Mouse (Mus musculus): ENCODE data around the gene Creb3l2. TPM values are rescaled to one million over a fixed set of nuclear protein-coding genes. Genes with fewer than 3 reads are reported as not detected.

The Creb3l2 gene
- total RNA-seq, 2 experiments from 2014 or later: 6.1 to 8.1 TPM

DNA sequence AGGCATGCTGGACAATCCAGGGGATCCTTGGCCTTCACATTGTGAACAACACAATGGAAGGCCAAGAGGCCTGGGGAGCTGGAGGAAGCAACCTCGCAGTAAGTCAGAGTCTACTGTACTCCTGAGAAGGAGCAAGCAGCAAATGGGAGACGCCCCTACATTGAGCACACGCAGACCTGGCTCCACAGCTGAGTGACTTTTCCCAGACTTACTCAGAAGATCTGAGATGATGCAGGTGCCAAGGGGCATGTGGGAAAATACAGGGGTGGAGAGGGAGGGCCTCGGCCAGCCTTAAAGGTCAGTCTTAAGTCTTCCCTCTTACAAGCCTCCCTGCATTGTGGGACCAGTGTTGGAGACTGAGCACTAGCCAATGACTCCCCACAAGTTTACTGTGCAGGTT lies 25.2 kb downstream of the Creb3l2 start:
- DNase-seq (ENCODE audit: low spot score in 2 of 2): no peak
- intact Hi-C loops (cut with DNase I): no loop called here

- DNase-seq (ENCODE audit: low spot score in 2 of 2): no peak
These were observed 26.4 kb downstream of the Creb3l2 start for GRCm38 (mm10) chr6:37415505-37415904.

GRCm38 (mm10) chr6:37415034-37415433 lies 26.9 kb downstream of the Creb3l2 start:
- no peak for DNase-seq (ENCODE audit: low spot score in 2 of 2)
- intact Hi-C loops (cut with DNase I): no loop called here

More at GRCm38 (mm10) chr6:37415505-37415904, 26.4 kb downstream of the Creb3l2 start:
- intact Hi-C loops (cut with DNase I): no loop called here

- DNase-seq (ENCODE audit: low spot score in 2 of 2): no peak
- intact Hi-C loops (cut with DNase I): no loop called here
These were observed 27.4 kb downstream of the Creb3l2 start for GRCm38 (mm10) chr6:37414576-37414975.

DNA sequence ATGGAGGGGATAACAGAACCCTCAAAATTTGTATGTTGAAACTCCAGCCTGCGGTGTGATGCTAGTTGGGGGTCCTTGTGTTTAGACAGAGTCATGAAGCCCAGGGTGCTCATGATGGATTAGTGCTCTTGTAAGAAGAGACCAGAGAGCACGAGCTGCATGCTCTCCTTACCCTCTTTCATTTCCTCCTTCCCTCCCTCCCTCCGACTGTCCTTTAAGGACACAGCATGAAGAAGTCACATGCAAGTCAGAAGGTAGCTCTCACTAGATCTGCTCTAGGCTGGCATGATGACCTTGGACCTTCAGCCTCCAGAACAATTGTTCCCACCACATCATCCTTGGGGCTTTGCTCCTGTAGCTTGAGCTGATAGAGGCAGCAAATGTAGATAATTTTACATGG lies 30.2 kb downstream of the Creb3l2 start:
- intact Hi-C loops (cut with DNase I): no loop called here
- DNase-seq (ENCODE audit: low spot score in 2 of 2): no peak

DNA sequence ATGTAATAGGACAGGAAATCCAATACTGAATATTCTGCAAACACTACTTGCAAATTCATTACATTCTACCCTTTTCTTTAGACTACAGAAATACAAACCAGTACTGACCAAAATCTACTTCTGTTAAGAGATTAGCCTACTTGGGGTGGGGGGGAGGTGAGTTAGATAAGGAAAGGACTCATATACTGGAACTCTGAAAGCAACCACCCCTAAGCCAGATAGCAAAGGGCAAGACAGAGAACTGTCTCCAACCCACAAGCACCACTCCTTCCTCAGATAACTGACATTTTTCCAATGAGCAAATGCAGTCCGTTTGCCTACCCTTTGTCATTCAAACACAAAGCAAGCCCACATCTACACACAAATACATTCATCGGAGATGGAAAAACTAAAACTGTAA lies 32.1 kb downstream of the Creb3l2 start:
- DNase-seq (ENCODE audit: low spot score in 2 of 2): no peak
- intact Hi-C loops (cut with DNase I): no loop called here

GRCm38 (mm10) chr6:37407876-37408275 lies 34.1 kb downstream of the Creb3l2 start:
- intact Hi-C loops (cut with DNase I): no loop called here
- no peak for DNase-seq (ENCODE audit: low spot score in 2 of 2)

DNA sequence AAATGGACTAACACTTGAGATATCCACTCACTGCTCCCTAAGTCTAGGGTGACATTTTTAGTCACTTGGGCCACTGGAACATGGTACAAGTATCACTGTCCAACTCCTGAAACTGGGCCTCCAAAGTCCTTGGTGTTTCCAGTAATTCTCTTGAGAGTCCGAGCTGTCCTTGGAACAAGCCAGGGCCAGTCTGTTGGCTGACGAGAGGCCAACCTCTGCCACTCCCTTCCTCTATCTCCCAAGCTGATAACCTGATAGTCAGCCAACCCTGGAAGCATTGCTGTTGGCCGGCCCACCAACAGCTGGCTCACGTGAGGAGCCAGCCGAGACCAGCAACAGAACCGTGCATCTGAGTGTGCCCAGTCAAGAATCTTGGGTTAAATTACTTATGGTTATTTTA lies 35.0 kb downstream of the Creb3l2 start:
- no peak for DNase-seq (ENCODE audit: low spot score in 2 of 2)
- intact Hi-C loops (cut with DNase I): no loop called here

DNA sequence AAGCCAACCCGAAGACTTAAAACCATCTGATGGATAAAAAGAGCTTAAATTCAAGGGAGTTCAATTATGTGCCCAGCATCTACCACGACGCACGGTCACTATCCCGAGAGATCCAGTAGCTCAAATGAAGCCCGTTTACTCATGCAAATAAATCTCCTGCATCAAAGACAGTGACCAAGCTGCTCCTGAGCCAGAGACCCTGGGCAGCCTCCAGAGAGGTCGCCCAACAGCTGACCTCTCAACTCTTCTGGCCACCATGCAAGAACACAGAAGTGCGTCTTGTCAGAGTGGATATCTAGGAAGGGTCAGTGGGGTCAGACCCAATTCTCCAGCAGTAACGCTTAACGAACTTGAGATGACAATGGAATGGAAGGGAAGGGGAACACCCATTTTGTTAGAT lies 35.9 kb downstream of the Creb3l2 start:
- intact Hi-C loops (cut with DNase I): no loop called here
- no peak for DNase-seq (ENCODE audit: low spot score in 2 of 2)

DNA sequence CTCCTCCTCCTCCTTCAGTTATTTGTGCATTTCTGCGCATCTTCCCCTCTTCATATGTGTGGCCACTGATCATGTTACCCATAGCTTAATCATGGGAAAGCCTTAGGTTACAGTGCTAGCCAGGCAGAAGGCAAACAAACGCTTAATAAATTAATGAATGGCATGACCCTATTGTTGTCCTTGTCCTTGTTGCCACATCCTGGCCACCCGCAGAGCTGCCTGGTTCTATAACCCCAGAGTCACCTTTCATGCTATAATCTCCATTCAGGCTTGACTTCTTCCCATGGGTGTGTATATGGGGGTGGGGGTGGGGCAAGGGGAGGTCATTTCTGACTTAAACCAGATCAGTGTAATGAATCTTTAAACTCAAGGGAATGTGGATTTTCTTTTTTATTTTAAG lies 37.6 kb downstream of the Creb3l2 start:
- intact Hi-C loops (cut with DNase I): no loop called here
- no peak for DNase-seq (ENCODE audit: low spot score in 2 of 2)

GRCm38 (mm10) chr6:37401928-37402327 lies 40.0 kb downstream of the Creb3l2 start:
- intact Hi-C loops (cut with DNase I): no loop called here
- DNase-seq (ENCODE audit: low spot score in 2 of 2): no peak

GRCm38 (mm10) chr6:37400866-37401525 lies 41.0 kb downstream of the Creb3l2 start:
- DNase-seq (ENCODE audit: low spot score in 2 of 2): no peak
- intact Hi-C loops (cut with DNase I): no loop called here

- intact Hi-C loops (cut with DNase I): no loop called here
- no peak for DNase-seq (ENCODE audit: low spot score in 2 of 2)
These were observed 41.8 kb downstream of the Creb3l2 start for GRCm38 (mm10) chr6:37400167-37400566.

- intact Hi-C loops (cut with DNase I): no loop called here
- peak; percentile 15 to 16 for DNase-seq (ENCODE audit: low spot score in 2 of 2)
These were observed 43.0 kb downstream of the Creb3l2 start for GRCm38 (mm10) chr6:37398943-37399342.

DNA sequence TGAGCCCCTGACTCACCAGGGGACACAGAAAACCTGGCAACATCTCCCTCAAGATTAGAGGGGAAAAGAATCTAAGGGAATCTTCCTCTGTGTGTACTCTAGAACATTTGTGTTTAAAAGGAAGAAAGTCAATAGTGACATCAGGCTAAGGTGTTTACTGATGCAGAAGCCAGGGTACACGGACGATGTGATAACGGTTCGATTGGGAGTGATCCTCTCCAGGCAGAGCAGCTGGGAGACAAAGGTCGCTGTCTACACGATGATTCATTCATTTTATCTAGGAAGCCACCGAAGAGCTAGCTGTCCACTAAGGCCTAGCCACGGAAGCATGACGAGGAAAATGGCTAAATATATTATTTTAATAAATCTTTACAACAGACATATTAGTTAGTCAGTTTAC lies 44.0 kb downstream of the Creb3l2 start:
- DNase-seq (ENCODE audit: low spot score in 2 of 2): no peak
- intact Hi-C loops (cut with DNase I): no loop called here

DNA sequence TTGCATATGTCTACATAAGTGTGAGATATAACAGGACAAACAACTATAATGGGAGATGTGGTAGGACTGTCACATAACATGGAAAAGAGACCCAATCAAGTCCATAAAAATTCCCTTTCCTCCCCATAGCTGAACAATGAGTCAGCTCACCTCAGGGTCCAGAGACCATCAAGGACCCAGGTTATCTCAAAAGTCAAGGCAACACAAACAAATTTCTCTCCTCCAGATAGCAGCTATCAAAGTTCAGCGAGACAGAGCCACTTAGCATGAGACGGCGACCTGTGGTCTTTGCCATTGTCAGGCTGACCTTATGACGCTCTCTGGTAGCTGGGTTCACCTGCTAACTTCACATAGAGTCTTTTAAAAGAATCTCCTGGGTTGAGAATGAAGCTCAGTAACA lies 44.7 kb downstream of the Creb3l2 start:
- intact Hi-C loops (cut with DNase I): no loop called here
- no peak for DNase-seq (ENCODE audit: low spot score in 2 of 2)

GRCm38 (mm10) chr6:37396127-37396526 lies 45.8 kb downstream of the Creb3l2 start:
- intact Hi-C loops (cut with DNase I): no loop called here

GRCm38 (mm10) chr6:37393263-37393662 lies 48.7 kb downstream of the Creb3l2 start:
- DNase-seq (ENCODE audit: low spot score in 2 of 2): no peak
- intact Hi-C loops (cut with DNase I): loop anchor here (5.0 kb wide), 1 partner anchor 39 kb away; no protein-coding TSS in a partner anchor

More at GRCm38 (mm10) chr6:37396127-37396526, 45.8 kb downstream of the Creb3l2 start:
- DNase-seq (ENCODE audit: low spot score in 2 of 2): no peak

- intact Hi-C loops (cut with DNase I): loop anchor here (5.0 kb wide), 1 partner anchor 40 kb away; no protein-coding TSS in a partner anchor
- DNase-seq (ENCODE audit: low spot score in 2 of 2): no peak
These were observed 49.7 kb downstream of the Creb3l2 start for GRCm38 (mm10) chr6:37392262-37392661.

DNA sequence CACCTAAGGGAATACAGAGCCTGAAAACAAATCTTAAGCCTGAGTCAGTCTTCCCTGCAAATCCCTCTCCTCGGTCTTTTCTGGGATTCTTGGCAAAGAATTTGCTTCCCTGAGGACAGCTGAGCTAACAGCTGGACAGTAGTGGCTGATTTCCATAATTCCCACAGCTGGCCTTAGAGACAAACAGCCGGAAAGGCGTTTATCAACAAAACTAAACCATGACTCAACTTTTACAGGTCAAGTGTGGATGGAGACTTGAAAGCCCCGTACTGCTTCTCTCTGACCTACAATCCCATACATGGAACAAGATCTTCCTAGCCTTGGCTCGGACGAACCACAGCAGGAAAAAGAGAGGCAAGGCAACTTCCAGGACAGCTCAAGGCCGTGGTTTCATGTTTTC lies 50.6 kb downstream of the Creb3l2 start:
- no peak for DNase-seq (ENCODE audit: low spot score in 2 of 2)
- intact Hi-C loops (cut with DNase I): loop anchor here (5.0 kb wide), 1 partner anchor 41 kb away; no protein-coding TSS in a partner anchor

GRCm38 (mm10) chr6:37388960-37389359 lies 53.0 kb downstream of the Creb3l2 start:
- intact Hi-C loops (cut with DNase I): no loop called here
- no peak for DNase-seq (ENCODE audit: low spot score in 2 of 2)

- intact Hi-C loops (cut with DNase I): no loop called here
- DNase-seq (ENCODE audit: low spot score in 2 of 2): no peak
These were observed 53.4 kb downstream of the Creb3l2 start for GRCm38 (mm10) chr6:37388501-37388900.
